Mouse (Mus musculus): Measurements from ENCODE around the gene Tgm3.

The Tgm3 gene

GRCm38 (mm10) chr2:130012026-130012425 lies at the start of gene Tgm3:
TSS of gene Tgm3 (plus strand) at chr2:130012349.
- no peak for DNase-seq (ENCODE audit: low read depth, low spot score)

GRCm38 (mm10) chr2:129980608-129981007 lies 31.5 kb upstream of the Tgm3 start:
- no peak for DNase-seq (ENCODE audit: low read depth, low spot score)

GRCm38 (mm10) chr2:129987527-129988045 lies 24.6 kb upstream of the Tgm3 start:
- no peak for DNase-seq (ENCODE audit: low read depth, low spot score)

GRCm38 (mm10) chr2:129989646-129990045 lies 22.5 kb upstream of the Tgm3 start:
- no peak for DNase-seq (ENCODE audit: low read depth, low spot score)

GRCm38 (mm10) chr2:129994468-129994867 lies 17.7 kb upstream of the Tgm3 start:
- no peak for DNase-seq (ENCODE audit: low read depth, low spot score)

- DNase-seq (ENCODE audit: low read depth, low spot score): no peak
Observed at GRCm38 (mm10) chr2:129998476-129998875, 13.7 kb upstream of the Tgm3 start.

- no peak for DNase-seq (ENCODE audit: low read depth, low spot score)
Observed at GRCm38 (mm10) chr2:129999296-129999695, 12.9 kb upstream of the Tgm3 start.

- no peak for DNase-seq (ENCODE audit: low read depth, low spot score)
Observed at GRCm38 (mm10) chr2:130000601-130001000, 11.5 kb upstream of the Tgm3 start.

- DNase-seq (ENCODE audit: low read depth, low spot score): no peak
Observed at GRCm38 (mm10) chr2:130004046-130004445, 8.1 kb upstream of the Tgm3 start.

GRCm38 (mm10) chr2:130009371-130009770 lies 2.8 kb upstream of the Tgm3 start:
- no peak for DNase-seq (ENCODE audit: low read depth, low spot score)

GRCm38 (mm10) chr2:130013646-130014045 lies 1.5 kb downstream of the Tgm3 start:
- no peak for DNase-seq (ENCODE audit: low read depth, low spot score)

- DNase-seq (ENCODE audit: low read depth, low spot score): no peak
Observed at GRCm38 (mm10) chr2:130015196-130015595, 3.0 kb downstream of the Tgm3 start.

GRCm38 (mm10) chr2:130018084-130018483 lies 5.9 kb downstream of the Tgm3 start:
- DNase-seq (ENCODE audit: low read depth, low spot score): no peak

- DNase-seq (ENCODE audit: low read depth, low spot score): no peak
Observed at GRCm38 (mm10) chr2:130027890-130028289, 15.7 kb downstream of the Tgm3 start.

- peak; percentile 35 for DNase-seq (ENCODE audit: low read depth, low spot score)
Observed at GRCm38 (mm10) chr2:130029826-130030225, 17.7 kb downstream of the Tgm3 start.

GRCm38 (mm10) chr2:130032661-130033060 lies 20.5 kb downstream of the Tgm3 start:
- DNase-seq (ENCODE audit: low read depth, low spot score): no peak

- no peak for DNase-seq (ENCODE audit: low read depth, low spot score)
Observed at GRCm38 (mm10) chr2:130036846-130037245, 24.7 kb downstream of the Tgm3 start.

- DNase-seq (ENCODE audit: low read depth, low spot score): no peak
Observed at GRCm38 (mm10) chr2:130038971-130039370, 26.8 kb downstream of the Tgm3 start.

GRCm38 (mm10) chr2:130040190-130040886 lies 28.2 kb downstream of the Tgm3 start:
- no peak for DNase-seq (ENCODE audit: low read depth, low spot score)

- no peak for DNase-seq (ENCODE audit: low read depth, low spot score)
Observed at GRCm38 (mm10) chr2:130043835-130044234, 31.7 kb downstream of the Tgm3 start.

- DNase-seq (ENCODE audit: low read depth, low spot score): no peak
Observed at GRCm38 (mm10) chr2:130047923-130048440, 35.8 kb downstream of the Tgm3 start.

- DNase-seq (ENCODE audit: low read depth, low spot score): no peak
Observed at GRCm38 (mm10) chr2:130048792-130049191, 36.6 kb downstream of the Tgm3 start.

- no peak for DNase-seq (ENCODE audit: low read depth, low spot score)
Observed at GRCm38 (mm10) chr2:130058149-130058548, 46.0 kb downstream of the Tgm3 start.

Data from CD4-positive helper T cell, adult 2 months (primary cell).